Mouse (Mus musculus) liver, adult 2 months (tissue): Measurements from ENCODE around the gene 2310039H08Rik. TPM values are rescaled to one million over a fixed set of nuclear protein-coding genes. Genes with fewer than 3 reads are reported as not detected.

ENCODE experiments used
- DNase-seq: peaks from one replicate; pipeline ENCODE4 v3.0.0-alpha.2; 2011; ENCODE audit warnings: low read depth, low spot score; ENCODE audit errors: extremely low read depth
- H3K27ac ChIP-seq: fragments of 200-500 bp; replicated peaks from 2 replicates; pipeline ENCODE4 v1.5.1; 2012; ENCODE audit warnings: low read depth, mild to moderate bottlenecking, control low read depth, inconsistent platforms, low read length; ENCODE audit not compliant: insufficient read depth
- H3K27me3 ChIP-seq: fragments of 200-500 bp; 2 replicates; pipeline ENCODE4 v1.6.1; 2012; ENCODE audit warnings: mild to moderate bottlenecking, moderate library complexity, low read length, inconsistent platforms; ENCODE audit not compliant: control insufficient read depth, insufficient read depth
- H3K36me3 ChIP-seq: fragments of 200-500 bp; 2 replicates; pipeline ENCODE4 v1.6.1; 2012; ENCODE audit warnings: low read length, inconsistent platforms; ENCODE audit not compliant: control insufficient read depth, insufficient read depth
- H3K4me1 ChIP-seq: fragments of 200-500 bp; 2 replicates; pipeline ENCODE4 v1.6.1; 2011; ENCODE audit warnings: low read length; ENCODE audit not compliant: control insufficient read depth, insufficient read depth
- H3K4me3 ChIP-seq: fragments of 200-500 bp; 2 replicates; pipeline ENCODE4 v1.5.1; 2011; ENCODE audit warnings: low read depth, mild to moderate bottlenecking, control low read depth, low read length, moderate library complexity; ENCODE audit not compliant: insufficient read depth
- H3K79me2 ChIP-seq: fragments of 200-500 bp; 2 replicates; pipeline ENCODE4 v1.6.1; 2012; ENCODE audit warnings: inconsistent platforms, mild to moderate bottlenecking, low read length, moderate library complexity; ENCODE audit not compliant: control insufficient read depth, insufficient read depth
- H3K9ac ChIP-seq: fragments of 200-500 bp; 2 replicates; pipeline ENCODE4 v1.6.1; 2012; ENCODE audit warnings: low read depth, mild to moderate bottlenecking, control low read depth, inconsistent platforms, low read length
- CTCF ChIP-seq: fragments of 200-500 bp; IDR thresholded peaks from 2 replicates; pipeline ENCODE4 v1.5.1; 2011; ENCODE audit warnings: low read depth, low read length, control low read depth
- POLR2A ChIP-seq: fragments of 200-500 bp; IDR thresholded peaks from 2 replicates; pipeline ENCODE4 v1.6.1; 2011; ENCODE audit warnings: low read length, control low read depth; ENCODE audit not compliant: insufficient read depth; ENCODE audit errors: extremely low read depth
- WGBS: fragments of 180-500 bp; shearing (Covaris S2); methylation state at CpG from one replicate; pipeline ENCODE4 v1.1.7; 2018; 5-methylcytosine and 5-hydroxymethylcytosine counted together
- polyA plus RNA-seq: library from polyadenylated mRNA; depleted of rRNA; stranded (reverse); fragments of >200 nt; gene quantifications from 2 replicates; pipeline ENCODE4 v1.2.3, GENCODE M21; 2012
- total RNA-seq: library from RNA; depleted of rRNA; stranded (reverse); fragments of >200 nt; gene quantifications from 2 replicates; pipeline ENCODE4 v1.2.3, GENCODE M21; 2014

The 2310039H08Rik gene
- total and polyA plus RNA-seq, 2 experiments, result 97.6 to 167 TPM

- H3K9ac ChIP-seq, result 0 out of 2 replicates have a peak overlapping the region, but pooled peaks have one; percentile 2
- H3K4me1 ChIP-seq, result peaks cover 2% of the 10 kb centered on the region; the same call in 1 of the 2 replicates
- 42% methylated on average over 8 of the region's 8 CpGs for WGBS
- DNase-seq, result no peak
- TF ChIP-seq CTCF (no peak), POLR2A (no peak)
- peaks cover 2% of the 10 kb centered on the region; the same call in 1 of the 2 replicates for H3K79me2 ChIP-seq
- no peaks in the 10 kb centered on the region for H3K36me3 ChIP-seq
- H3K27me3 ChIP-seq, result no peaks in the 10 kb centered on the region
- no peak overlapping the region for H3K27ac ChIP-seq
- no peak overlapping the region for H3K4me3 ChIP-seq
Measured at GRCm38 (mm10) chr17:46767868-46768267, 4.6 kb upstream of the 2310039H08Rik start.

DNA sequence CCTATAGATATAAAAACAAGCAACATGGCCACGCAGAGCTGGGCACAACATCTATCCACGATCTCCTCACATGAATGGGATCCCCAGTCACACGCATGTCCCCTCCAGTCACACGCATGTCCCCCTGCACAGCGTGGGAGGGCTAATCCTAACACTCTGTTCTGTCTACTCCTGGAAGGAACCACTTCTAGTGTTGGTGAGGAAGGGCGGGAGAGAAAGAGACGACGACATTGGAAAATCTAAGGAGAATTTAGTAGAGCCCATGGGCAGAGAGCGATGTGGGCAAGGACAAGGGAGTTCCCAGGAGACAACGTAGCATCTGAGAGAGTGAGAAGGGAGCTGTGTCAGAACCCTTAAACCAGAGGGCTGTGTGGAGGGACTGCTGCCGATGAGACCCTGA is 1.9 kb upstream of the 2310039H08Rik start:
- no peak overlapping the region for H3K9ac ChIP-seq
- no peak for DNase-seq
- no peak for TF ChIP-seq CTCF
- no peak for TF ChIP-seq POLR2A
- H3K27ac ChIP-seq, result no peak overlapping the region
- peaks cover 3% of the 10 kb centered on the region; the same call in 1 of the 2 replicates for H3K79me2 ChIP-seq
- 94% methylated on average over 11 of the region's 11 CpGs for WGBS
- peaks cover 6% of the 10 kb centered on the region; the same call in 1 of the 2 replicates for H3K36me3 ChIP-seq
- no peaks in the 10 kb centered on the region for H3K27me3 ChIP-seq
- peaks cover 6% of the 10 kb centered on the region for H3K4me1 ChIP-seq
- H3K4me3 ChIP-seq, result no peak overlapping the region

- Histone ChIP-seq H3K27ac (no peak overlapping the region), H3K9ac (no peak overlapping the region), H3K79me2 (peaks cover 3% of the 10 kb centered on the region; the same call in 1 of the 2 replicates), H3K4me3 (no peak overlapping the region), H3K27me3 (no peaks in the 10 kb centered on the region), H3K4me1 (peaks cover 6% of the 10 kb centered on the region), H3K36me3 (peaks cover 11% of the 10 kb centered on the region)
- no peak for DNase-seq
- WGBS, result 87% methylated on average over 4 of the region's 4 CpGs
- TF ChIP-seq POLR2A, result no peak
- 0 out of 2 replicates have a peak, but pooled peaks have one; percentile 9 for TF ChIP-seq CTCF
Measured at GRCm38 (mm10) chr17:46771025-46771424, 1.4 kb upstream of the 2310039H08Rik start.

GRCm38 (mm10) chr17:46771616-46772015 is 819 bp upstream of the 2310039H08Rik start:
- peak overlapping the region; percentile 77; the same call in 1 of the 2 replicates for H3K27ac ChIP-seq

GRCm38 (mm10) chr17:46772038-46772403 is 414 bp upstream of the 2310039H08Rik start:
- WGBS, result 3% methylated on average over 5 of the region's 5 CpGs
- no peak for DNase-seq
- H3K4me3 ChIP-seq, result peak overlapping the region; percentile 88
- H3K9ac ChIP-seq, result peak overlapping the region; percentile 73
- peaks cover 3% of the 10 kb centered on the region; the same call in 1 of the 2 replicates for H3K79me2 ChIP-seq
- H3K27me3 ChIP-seq, result no peaks in the 10 kb centered on the region
- peaks cover 15% of the 10 kb centered on the region for H3K36me3 ChIP-seq
- TF ChIP-seq POLR2A (no peak), CTCF (no peak)
- H3K4me1 ChIP-seq, result peaks cover 6% of the 10 kb centered on the region
- peak overlapping the region; percentile 77 for H3K27ac ChIP-seq

More at GRCm38 (mm10) chr17:46771616-46772015, 819 bp upstream of the 2310039H08Rik start:
- Histone ChIP-seq H3K9ac (peak overlapping the region; percentile 73; the same call in 1 of the 2 replicates), H3K4me1 (peaks cover 6% of the 10 kb centered on the region), H3K4me3 (no peak overlapping the region; the same call in 1 of the 2 replicates), H3K36me3 (peaks cover 15% of the 10 kb centered on the region), H3K79me2 (peaks cover 3% of the 10 kb centered on the region; the same call in 1 of the 2 replicates), H3K27me3 (no peaks in the 10 kb centered on the region)
- 61% methylated on average over 17 of the region's 17 CpGs for WGBS
- TF ChIP-seq POLR2A (no peak), CTCF (no peak)
- no peak for DNase-seq
